Mouse (Mus musculus) liver, embryonic 11.5 days (tissue): ENCODE data around the gene Trpc3. TPM values are rescaled to one million over a fixed set of nuclear protein-coding genes. Genes with fewer than 3 reads are reported as not detected.

Experiments used
- polyA plus RNA-seq: library from polyadenylated mRNA; unstranded; fragments of >200 nt; fragmentation: Nextera tagmentation; extraction: Ambion mirVana; gene quantifications from 2 replicates; pipeline ENCODE4 v1.2.1, GENCODE M21; 2014

Trpc3 gene
- polyA plus RNA-seq, 1 experiment from 2014 or later: 1.4 TPM

Other genes with a start within 250 kb of the Trpc3 start
- 105 and 108 TPM in 2 replicates for gene Anxa5, start 214.3 kb downstream of the Trpc3 start, polyA plus RNA-seq
- gene 1810062G17Rik, start 214.2 kb downstream of the Trpc3 start, polyA plus RNA-seq: 0.48 and 0.75 TPM in 2 replicates
- gene Gm11549, start 168.4 kb downstream of the Trpc3 start, polyA plus RNA-seq: not detected in 2 replicates
- gene Exosc9, start 137.6 kb downstream of the Trpc3 start, polyA plus RNA-seq: 76.0 and 82.7 TPM in 2 replicates
- gene Ccna2, start 118.0 kb downstream of the Trpc3 start, polyA plus RNA-seq: 299 and 337 TPM in 2 replicates
- gene Bbs7, start 76.7 kb downstream of the Trpc3 start, polyA plus RNA-seq: 9.9 and 11.7 TPM in 2 replicates
- 35.8 and 42.9 TPM in 2 replicates for gene 4932438A13Rik, start 172.9 kb upstream of the Trpc3 start, polyA plus RNA-seq